Mouse (Mus musculus): ENCODE data around the gene Sbno2. TPM values are rescaled to one million over a fixed set of nuclear protein-coding genes. Genes with fewer than 3 reads are reported as not detected.

Sbno2 gene
- polyA plus RNA-seq, 1 experiment from 2014 or later = 10.4 TPM

DNA sequence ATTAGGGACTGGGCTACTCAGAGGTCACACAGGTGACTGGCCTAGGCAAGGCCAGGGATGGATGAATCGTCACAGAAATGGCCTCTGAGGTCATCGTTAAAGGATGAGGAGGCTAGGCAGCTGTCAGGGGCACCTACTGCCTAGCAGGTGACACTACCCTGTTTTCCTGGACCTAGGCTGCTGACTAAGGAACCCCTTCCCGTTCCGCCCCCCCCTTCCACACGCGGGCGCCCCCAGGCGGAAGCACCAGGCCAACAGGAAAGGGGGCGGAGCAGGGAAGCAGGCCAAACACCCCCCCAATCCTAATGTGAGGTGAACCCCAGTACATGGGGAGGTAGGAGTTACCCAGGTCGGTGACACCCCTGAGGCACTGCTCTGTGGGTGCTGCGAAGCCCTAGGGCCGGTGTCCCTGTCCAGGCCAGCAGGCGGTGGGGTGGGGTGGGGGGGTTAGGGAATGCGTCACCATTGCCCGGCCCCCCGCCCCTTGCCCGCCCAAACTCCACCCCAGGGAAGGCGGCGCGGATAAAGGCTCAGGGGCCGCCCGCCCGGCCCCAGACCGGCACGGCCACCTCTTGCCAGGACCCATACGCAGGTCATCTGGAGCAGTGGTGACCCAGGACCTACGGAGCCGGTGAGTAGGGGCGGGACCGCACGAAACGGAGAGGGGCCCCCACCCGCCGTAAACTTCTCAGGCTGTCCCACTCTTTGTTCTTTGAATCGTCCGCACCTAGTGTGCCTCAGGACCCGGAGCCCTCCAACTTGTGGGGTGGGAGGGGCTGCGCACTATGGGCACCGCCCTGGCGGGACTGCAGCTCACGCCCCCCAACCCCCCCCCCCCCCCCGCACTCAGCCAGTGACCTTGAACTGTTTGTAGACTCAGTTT lies 42.6 kb upstream of the Sbno2 start, which contains the start of gene Midn:
Gene Midn, plus strand, starts transcription at position 554 of the 883 bp plus-strand sequence.
- Histone ChIP-seq H3K9ac (peak within 1 kb of the TSS; percentile 87), H3K27ac (replicated peaks) (peak within 1 kb of the TSS; percentile 96), H3K36me3 (replicated peaks) (peaks cover 62% of the 10 kb centered on the region), H3K4me3 (replicated peaks) (peak within 1 kb of the TSS; percentile 70), H3K27me3 (no peaks in the 10 kb centered on the region), H3K4me1 (replicated peaks) (peaks cover 88% of the 10 kb centered on the region), H3K9me3 (replicated peaks) (no peaks in the 10 kb centered on the region), H3K4me2 (peak within 1 kb of the TSS; percentile 96)
- WGBS (ENCODE audit: insufficient replicate concordance) = under 1% methylated on average over 38 of the region's 42 CpGs
- ATAC-seq (ENCODE audit: insufficient read depth) = peak; percentile 38

DNA sequence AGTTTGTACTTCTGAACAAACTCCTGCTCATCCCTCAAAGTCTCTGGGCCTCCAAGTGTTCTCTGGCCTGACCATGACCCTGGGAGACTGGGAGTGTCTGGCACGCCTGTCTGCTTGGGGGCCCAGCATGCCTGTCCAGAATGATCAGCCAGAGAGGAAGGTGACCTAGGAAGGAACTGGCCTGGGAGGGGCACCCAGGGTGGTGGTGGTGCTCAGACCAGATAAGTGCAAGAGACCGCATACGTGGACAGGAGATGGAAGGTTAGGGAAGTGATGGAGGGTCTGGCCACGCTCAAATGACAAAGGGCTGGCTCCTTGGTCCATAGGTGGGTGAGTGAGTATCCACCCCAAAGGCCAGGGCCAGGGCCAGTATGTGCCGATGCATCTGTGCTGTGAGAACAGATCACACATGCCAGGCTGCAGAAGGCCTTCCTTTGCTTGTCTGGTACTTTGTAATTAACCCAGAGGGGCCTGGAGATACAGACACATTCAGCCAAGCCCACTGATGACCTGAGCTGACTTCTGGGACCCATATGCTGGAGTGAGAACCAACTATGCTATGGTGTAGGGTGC lies 41.9 kb upstream of the Sbno2 start:
- peak overlapping the region; percentile 70 for H3K4me3 ChIP-seq (replicated peaks)
- H3K27me3 ChIP-seq = no peaks in the 10 kb centered on the region
- no peak for ATAC-seq (ENCODE audit: insufficient read depth)
- 34% methylated on average over 5 of the region's 5 CpGs for WGBS (ENCODE audit: insufficient replicate concordance)
- H3K36me3 ChIP-seq (replicated peaks) = peaks cover 55% of the 10 kb centered on the region
- peak overlapping the region; percentile 87 for H3K9ac ChIP-seq
- peak overlapping the region; percentile 96 for H3K27ac ChIP-seq (replicated peaks)
- H3K4me2 ChIP-seq = peak overlapping the region; percentile 96
- peaks cover 88% of the 10 kb centered on the region for H3K4me1 ChIP-seq (replicated peaks)
- no peaks in the 10 kb centered on the region for H3K9me3 ChIP-seq (replicated peaks)

DNA sequence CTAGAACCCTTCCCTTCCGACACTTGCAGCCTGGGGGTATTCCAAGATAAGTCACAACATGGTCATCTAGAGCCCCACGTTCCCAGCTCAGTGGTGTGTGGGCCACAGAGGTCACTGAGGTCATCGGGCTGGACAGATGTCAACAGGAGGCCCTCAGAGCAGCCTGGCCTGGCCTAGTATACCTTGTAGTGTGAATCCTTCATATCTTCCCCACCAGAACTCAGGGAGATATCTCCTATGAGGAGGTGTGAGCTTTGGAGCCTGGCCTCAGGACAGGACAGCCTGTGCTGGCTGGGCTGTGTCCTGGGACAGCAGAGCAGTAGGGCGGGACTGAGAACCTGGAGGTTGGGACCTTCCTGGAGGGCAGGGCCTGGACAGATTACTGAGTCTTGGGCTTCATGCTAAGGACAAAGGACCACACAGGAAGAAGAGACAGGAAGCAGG lies 41.2 kb upstream of the Sbno2 start:
- H3K9me3 ChIP-seq (replicated peaks) = no peaks in the 10 kb centered on the region
- peak overlapping the region; percentile 96 for H3K27ac ChIP-seq (replicated peaks)
- H3K4me2 ChIP-seq = peak overlapping the region; percentile 96
- no peaks in the 10 kb centered on the region for H3K27me3 ChIP-seq
- 71% methylated on average over 4 of the region's 4 CpGs for WGBS (ENCODE audit: insufficient replicate concordance)
- H3K4me3 ChIP-seq (replicated peaks) = no peak overlapping the region
- no peak for ATAC-seq (ENCODE audit: insufficient read depth)
- peaks cover 85% of the 10 kb centered on the region for H3K4me1 ChIP-seq (replicated peaks)
- peaks cover 48% of the 10 kb centered on the region for H3K36me3 ChIP-seq (replicated peaks)
- peak overlapping the region; percentile 87 for H3K9ac ChIP-seq

DNA sequence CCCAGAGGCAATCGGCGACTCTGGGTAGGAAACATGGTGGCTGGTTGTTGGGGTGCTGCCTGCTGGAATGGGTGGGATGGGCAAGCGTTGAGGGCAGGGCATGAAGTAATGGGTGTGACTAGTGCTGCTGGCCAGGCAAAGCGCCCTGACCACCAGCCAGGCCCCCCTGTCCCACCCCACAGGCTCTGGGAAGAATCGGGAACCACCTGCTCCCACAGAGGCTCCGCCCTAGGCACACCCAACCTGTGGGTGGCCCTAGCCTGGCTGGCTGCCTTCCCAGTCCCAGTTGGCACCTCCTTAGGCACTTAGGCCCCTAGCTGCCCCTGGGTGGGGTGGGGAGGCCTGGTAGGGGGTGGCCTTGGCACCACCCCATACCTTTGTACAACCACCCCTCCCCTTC lies 40.5 kb upstream of the Sbno2 start:
- Histone ChIP-seq H3K4me1 (replicated peaks) (peaks cover 85% of the 10 kb centered on the region), H3K4me3 (replicated peaks) (peak overlapping the region; percentile 10; the same call in 1 of the 2 replicates), H3K9ac (peak overlapping the region; percentile 87; the same call in 1 of the 2 replicates), H3K27ac (replicated peaks) (peak overlapping the region; percentile 96), H3K27me3 (no peaks in the 10 kb centered on the region), H3K4me2 (peak overlapping the region; percentile 96), H3K9me3 (replicated peaks) (no peaks in the 10 kb centered on the region), H3K36me3 (replicated peaks) (peaks cover 45% of the 10 kb centered on the region)
- 54% methylated on average over 6 of the region's 6 CpGs for WGBS (ENCODE audit: insufficient replicate concordance)
- no peak for ATAC-seq (ENCODE audit: insufficient read depth)

DNA sequence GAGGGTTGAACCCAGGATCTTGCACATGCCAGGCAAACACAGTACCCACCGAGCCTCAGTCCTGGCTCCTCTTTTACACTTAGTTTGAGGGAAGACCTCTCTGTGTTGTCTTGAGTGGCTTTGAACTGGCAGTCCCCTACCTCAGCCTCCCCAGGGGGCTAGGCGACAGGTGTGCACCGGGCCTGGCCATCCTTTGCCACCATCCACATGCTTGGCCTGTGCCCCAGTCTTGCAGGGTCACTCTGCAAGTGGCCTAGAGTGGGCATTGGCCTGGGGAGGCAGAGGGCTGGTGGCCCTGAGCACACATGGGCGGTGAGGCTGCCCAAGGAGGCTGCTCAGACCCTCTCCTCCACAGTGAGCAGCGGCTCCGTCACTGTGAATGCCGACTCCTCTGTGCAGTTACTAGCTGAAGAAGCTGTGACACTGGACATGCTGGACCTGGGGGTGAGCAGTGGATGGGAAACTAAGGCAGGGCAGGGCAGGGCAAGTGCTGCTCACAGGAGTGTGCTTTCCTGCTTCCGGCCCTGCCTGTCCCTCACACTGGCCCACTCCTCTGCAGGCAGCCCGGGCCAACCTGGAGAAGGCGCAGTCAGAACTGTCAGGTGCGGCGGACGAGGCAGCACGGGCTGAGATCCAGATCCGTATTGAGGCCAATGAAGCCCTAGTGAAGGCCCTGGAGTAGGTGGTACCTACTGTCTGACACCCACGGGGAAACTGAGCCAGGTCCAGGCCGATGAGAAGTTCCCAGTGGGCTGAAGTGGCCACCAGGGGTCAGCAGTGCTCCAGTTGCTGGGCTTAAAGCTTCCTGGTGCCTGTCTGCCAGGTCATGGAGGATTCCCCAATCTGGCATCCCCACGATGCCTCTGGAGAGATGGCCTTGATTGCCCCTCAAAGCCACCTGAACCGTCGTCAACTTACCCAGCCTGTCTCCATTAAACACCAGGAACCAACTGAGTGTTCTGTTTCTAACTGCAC lies 39.8 kb upstream of the Sbno2 start:
- peak overlapping the region; percentile 96; the same call in 1 of the 2 replicates for H3K4me2 ChIP-seq
- H3K27me3 ChIP-seq = peaks cover 5% of the 10 kb centered on the region; the same call in 1 of the 2 replicates
- 0 out of 2 replicates have a peak overlapping the region, but pooled peaks have one; percentile 1 for H3K9ac ChIP-seq
- 72% methylated on average over 20 of the region's 20 CpGs for whole genome bisulfite sequencing (ENCODE audit: insufficient replicate concordance)
- no peak for ATAC-seq (ENCODE audit: insufficient read depth)
- peaks cover 38% of the 10 kb centered on the region for H3K36me3 ChIP-seq (replicated peaks)
- peaks cover 85% of the 10 kb centered on the region for H3K4me1 ChIP-seq (replicated peaks)
- H3K27ac ChIP-seq (replicated peaks) = peak overlapping the region; percentile 96
- peak overlapping the region; percentile 10; the same call in 1 of the 2 replicates for H3K4me3 ChIP-seq (replicated peaks)
- no peaks in the 10 kb centered on the region for H3K9me3 ChIP-seq (replicated peaks)

DNA sequence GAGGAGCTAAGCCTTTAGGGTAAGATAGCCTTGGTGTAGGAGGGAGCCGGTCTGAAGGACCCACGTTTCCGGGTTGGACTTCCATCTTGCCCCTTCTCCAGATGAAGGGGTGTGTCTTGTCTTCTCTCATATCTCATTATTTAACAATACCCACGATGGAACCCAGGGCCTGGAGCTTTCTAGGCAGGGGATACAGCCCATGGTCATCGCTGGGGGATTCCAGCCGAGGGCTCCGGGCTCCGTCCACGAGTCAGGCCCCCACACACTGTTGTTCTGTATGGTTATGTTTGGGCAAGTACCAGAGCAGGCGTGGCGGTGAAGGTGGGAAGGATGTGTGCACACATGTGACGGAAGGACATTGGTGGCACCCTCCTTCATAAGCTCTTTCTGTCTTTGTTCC lies 38.8 kb upstream of the Sbno2 start:
- ATAC-seq (ENCODE audit: insufficient read depth) = no peak
- Histone ChIP-seq H3K9me3 (replicated peaks) (no peaks in the 10 kb centered on the region), H3K27me3 (peaks cover 15% of the 10 kb centered on the region), H3K4me2 (no peak overlapping the region), H3K27ac (replicated peaks) (no peak overlapping the region), H3K9ac (no peak overlapping the region), H3K4me3 (replicated peaks) (no peak overlapping the region), H3K36me3 (replicated peaks) (peaks cover 36% of the 10 kb centered on the region), H3K4me1 (replicated peaks) (peaks cover 88% of the 10 kb centered on the region)
- WGBS (ENCODE audit: insufficient replicate concordance) = 83% methylated on average over 12 of the region's 12 CpGs

DNA sequence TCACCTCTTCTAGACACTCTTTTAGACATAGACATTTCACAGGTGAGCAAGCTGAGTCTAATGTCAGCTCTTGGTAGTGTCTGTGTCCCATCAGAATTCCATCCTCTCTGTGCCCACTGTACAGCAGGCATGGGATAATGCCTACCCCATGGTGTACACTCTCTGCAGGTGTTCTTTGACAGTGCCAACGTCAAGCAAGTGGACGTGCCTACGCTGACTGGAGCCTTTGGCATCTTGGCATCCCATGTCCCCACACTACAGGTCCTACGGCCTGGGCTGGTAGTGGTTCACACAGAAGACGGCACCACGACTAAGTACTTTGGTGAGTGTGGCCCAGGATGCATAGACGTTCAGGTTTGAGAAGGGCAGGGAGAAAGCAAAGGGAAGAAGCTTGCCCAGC lies 38.3 kb upstream of the Sbno2 start:
- WGBS (ENCODE audit: insufficient replicate concordance) = 88% methylated on average over 7 of the region's 7 CpGs
- Histone ChIP-seq H3K27me3 (peaks cover 20% of the 10 kb centered on the region), H3K4me3 (replicated peaks) (no peak overlapping the region), H3K4me1 (replicated peaks) (peaks cover 93% of the 10 kb centered on the region), H3K4me2 (peak overlapping the region; percentile 95; the same call in 1 of the 2 replicates), H3K27ac (replicated peaks) (no peak overlapping the region), H3K36me3 (replicated peaks) (peaks cover 36% of the 10 kb centered on the region), H3K9ac (no peak overlapping the region), H3K9me3 (replicated peaks) (no peaks in the 10 kb centered on the region)
- no peak for ATAC-seq (ENCODE audit: insufficient read depth)

DNA sequence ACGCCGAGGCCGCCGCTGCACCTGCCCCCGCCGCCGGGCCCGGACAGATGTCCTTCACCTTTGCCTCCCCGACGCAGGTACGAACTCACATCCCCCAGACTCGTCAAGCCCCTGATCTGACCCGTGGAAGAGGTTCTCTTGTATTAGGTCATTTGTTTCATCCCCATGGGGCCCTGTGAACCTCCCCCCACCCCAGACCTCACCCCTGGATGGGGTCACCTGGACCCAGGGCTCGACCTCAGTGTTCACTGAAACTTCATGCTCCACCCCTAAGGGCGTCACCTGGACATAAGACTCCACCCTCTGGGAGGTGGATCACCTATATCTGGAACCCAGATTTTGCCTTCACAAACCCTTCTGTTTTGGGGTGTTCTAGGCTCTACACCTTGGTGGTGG lies 37.2 kb upstream of the Sbno2 start:
- peak; percentile 46 for ATAC-seq (ENCODE audit: insufficient read depth)
- H3K4me1 ChIP-seq (replicated peaks) = peaks cover 95% of the 10 kb centered on the region

DNA sequence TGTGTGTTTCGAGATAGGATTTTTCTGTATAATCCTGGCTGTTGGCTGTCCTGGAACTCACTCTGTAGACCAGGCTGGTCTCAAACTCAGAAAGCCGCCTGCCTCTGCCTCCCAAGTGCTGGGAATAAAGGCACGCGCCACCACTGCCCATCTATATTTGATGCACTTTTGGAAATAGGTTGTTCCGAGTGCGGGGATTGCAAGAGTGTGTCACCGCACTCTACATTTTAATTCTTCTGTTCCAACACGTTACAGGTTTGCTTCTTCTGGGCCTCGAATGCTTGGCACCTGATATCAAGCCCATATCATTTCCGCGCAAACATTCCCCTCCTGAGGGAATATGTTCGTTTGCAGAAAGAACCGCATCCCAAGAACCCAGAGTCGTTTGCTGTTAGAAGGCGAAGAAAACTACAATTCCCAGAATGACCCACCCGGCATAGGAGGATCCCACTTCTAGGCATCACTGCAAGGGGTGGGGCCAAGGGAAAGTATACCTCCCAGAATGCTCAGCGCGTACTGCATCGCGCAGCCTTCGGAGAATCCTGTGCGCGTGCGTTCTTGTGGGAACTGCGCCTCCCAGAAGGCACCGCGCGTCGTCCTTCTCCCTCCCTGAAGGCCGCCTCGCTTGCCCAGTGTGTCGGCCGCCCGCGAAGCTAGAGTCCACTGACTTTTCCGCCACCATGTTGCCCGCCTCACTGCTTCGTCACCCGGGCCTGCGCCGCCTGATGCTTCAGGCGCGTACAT lies 36.6 kb upstream of the Sbno2 start:
- Histone ChIP-seq H3K4me1 (replicated peaks) (peaks cover 95% of the 10 kb centered on the region), H3K27ac (replicated peaks) (peak overlapping the region; percentile 95), H3K27me3 (peaks cover 37% of the 10 kb centered on the region), H3K9me3 (replicated peaks) (no peaks in the 10 kb centered on the region), H3K36me3 (replicated peaks) (peaks cover 36% of the 10 kb centered on the region), H3K4me3 (replicated peaks) (peak overlapping the region; percentile 75), H3K4me2 (peak overlapping the region; percentile 95), H3K9ac (peak overlapping the region; percentile 85)
- peak; percentile 81 for ATAC-seq (ENCODE audit: insufficient read depth)
- WGBS (ENCODE audit: insufficient replicate concordance) = under 1% methylated on average over 43 of the region's 43 CpGs

More for the DNA sequence above, 37.2 kb upstream of the Sbno2 start:
- Histone ChIP-seq H3K27ac (replicated peaks) (peak overlapping the region; percentile 95), H3K4me3 (replicated peaks) (peak overlapping the region; percentile 75), H3K9me3 (replicated peaks) (no peaks in the 10 kb centered on the region), H3K9ac (peak overlapping the region; percentile 85), H3K27me3 (peaks cover 32% of the 10 kb centered on the region), H3K4me2 (peak overlapping the region; percentile 95), H3K36me3 (replicated peaks) (peaks cover 36% of the 10 kb centered on the region)
- WGBS (ENCODE audit: insufficient replicate concordance) = under 1% methylated on average over 15 of the region's 15 CpGs

DNA sequence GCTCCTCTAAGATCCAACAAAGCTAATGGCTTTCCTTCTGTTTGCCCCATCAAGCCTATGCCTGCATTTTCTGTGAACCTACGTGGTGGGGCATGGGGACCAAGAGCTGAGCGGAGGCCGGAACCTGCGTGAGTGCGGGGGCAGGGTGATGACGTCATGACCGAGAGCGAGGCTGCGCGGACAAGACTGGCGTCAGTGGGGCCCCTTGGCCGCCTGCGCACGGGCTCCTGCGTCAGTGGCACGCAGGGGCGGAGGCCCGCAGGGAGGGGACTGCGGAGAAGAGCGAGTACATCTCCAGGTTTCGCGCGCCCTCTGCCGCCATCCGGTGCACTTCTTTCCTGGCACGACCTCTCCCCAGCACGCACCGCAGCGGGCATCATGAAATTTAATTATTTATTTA lies 35.9 kb upstream of the Sbno2 start:
- Histone ChIP-seq H3K27ac (replicated peaks) (peak overlapping the region; percentile 95), H3K27me3 (peaks cover 44% of the 10 kb centered on the region), H3K9me3 (replicated peaks) (no peaks in the 10 kb centered on the region), H3K4me3 (replicated peaks) (peak overlapping the region; percentile 75), H3K36me3 (replicated peaks) (peaks cover 30% of the 10 kb centered on the region), H3K9ac (peak overlapping the region; percentile 67), H3K4me2 (peak overlapping the region; percentile 95), H3K4me1 (replicated peaks) (peaks cover 95% of the 10 kb centered on the region)
- under 1% methylated on average over 29 of the region's 29 CpGs for WGBS (ENCODE audit: insufficient replicate concordance)
- ATAC-seq (ENCODE audit: insufficient read depth) = peak; percentile 65

Data from liver, embryonic 15.5 days (tissue).